Mouse (Mus musculus) heart, embryonic 16.5 days (tissue): Measurements from ENCODE around the gene Nudt21. TPM values are rescaled to one million over a fixed set of nuclear protein-coding genes. Genes with fewer than 3 reads are reported as not detected.

Experiments
- ATAC-seq: fragments of 200-750 bp; cut with Nextera tagmentation; replicated peaks from 2 replicates; pipeline ENCODE4 v1.8.0; 2017; ENCODE audit warnings: moderate number of reproducible peaks; ENCODE audit not compliant: insufficient read depth, low FRiP score; ENCODE audit errors: extremely low read depth
- H3K27ac ChIP-seq: fragments of 300-500 bp; sonication (generic); 2 replicates; pipeline ENCODE4 v1.5.1; 2014; ENCODE audit warnings: mild to moderate bottlenecking, low read length, control low read depth, moderate library complexity
- H3K27me3 ChIP-seq: fragments of 300-500 bp; sonication (generic); 2 replicates; pipeline ENCODE4 v1.6.1; 2014; ENCODE audit warnings: low read length, mixed read lengths; ENCODE audit not compliant: control insufficient read depth, insufficient read depth
- H3K36me3 ChIP-seq: fragments of 300-500 bp; sonication (generic); 2 replicates; pipeline ENCODE4 v1.6.1; 2014; ENCODE audit not compliant: control insufficient read depth, insufficient read depth
- H3K4me1 ChIP-seq: fragments of 300-500 bp; sonication (generic); 2 replicates; pipeline ENCODE4 v1.6.1; 2014; ENCODE audit warnings: low read length, mixed read lengths; ENCODE audit not compliant: control insufficient read depth, insufficient read depth
- H3K4me2 ChIP-seq: fragments of 300-500 bp; sonication (generic); 2 replicates; pipeline ENCODE4 v1.6.1; 2014; ENCODE audit warnings: low read depth, mild to moderate bottlenecking, control low read depth, low read length
- H3K4me3 ChIP-seq: fragments of 300-500 bp; sonication (generic); 2 replicates; pipeline ENCODE4 v1.5.1; 2014; ENCODE audit warnings: mild to moderate bottlenecking, control low read depth, low read length
- H3K9ac ChIP-seq: fragments of 300-500 bp; sonication (generic); 2 replicates; pipeline ENCODE4 v1.6.1; 2014; ENCODE audit warnings: low read length, control low read depth
- H3K9me3 ChIP-seq: fragments of 300-500 bp; sonication (generic); replicated peaks from 2 replicates; pipeline ENCODE4 v1.6.1; 2016; ENCODE audit warnings: low read length; ENCODE audit not compliant: control insufficient read depth
- WGBS: fragments of 180-500 bp; shearing (Covaris S2); extraction: QIAGEN DNeasy Blood & Tissue Kit; methylation state at CpG from one replicate; pipeline ENCODE4 v1.1.7; 2014; 5-methylcytosine and 5-hydroxymethylcytosine counted together
- polyA plus RNA-seq: library from polyadenylated mRNA; unstranded; fragments of >200 nt; fragmentation: Nextera tagmentation; extraction: Ambion mirVana; gene quantifications from 2 replicates; pipeline ENCODE4 v1.2.1, GENCODE M21; 2015

Nudt21 gene
- polyA plus RNA-seq = 64.5 and 76.9 TPM in 2 replicates

DNA sequence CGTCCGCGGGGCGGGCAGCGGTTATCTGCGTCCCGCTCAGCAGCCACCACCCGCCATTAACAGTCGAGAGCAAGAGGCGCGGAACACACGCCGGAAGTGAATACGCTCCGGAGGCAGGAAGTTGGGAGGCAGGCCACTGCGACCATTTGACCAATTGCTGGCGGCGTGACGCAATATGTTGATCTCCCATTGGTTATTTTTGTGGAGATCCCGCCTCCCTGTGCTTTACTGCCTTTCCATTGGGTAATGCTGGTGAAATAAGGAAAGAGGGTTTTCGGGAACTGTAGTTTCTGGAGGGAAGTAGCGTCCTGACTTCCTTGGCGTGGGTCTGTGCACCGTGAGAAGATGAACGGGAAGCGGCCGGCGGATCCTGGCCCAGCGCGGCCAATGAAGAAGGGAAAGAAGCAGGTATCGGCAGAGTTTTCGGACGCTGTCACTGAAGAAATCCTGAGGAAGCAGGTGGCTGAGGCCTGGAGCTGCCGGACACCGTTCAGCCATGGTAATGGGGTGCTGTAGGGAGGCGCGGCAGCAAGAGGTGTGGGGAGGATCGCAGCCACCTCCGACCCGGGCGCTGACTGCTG is at the start of gene Nudt21, which contains the start of gene Ogfod1:
Nudt21 (minus strand) TSS at position 88 of the 581 bp plus-strand sequence.
Ogfod1 (plus strand) TSS at position 255 of the 581 bp plus-strand sequence.
- ATAC-seq = peak; percentile 99
- Histone ChIP-seq H3K9ac (peak within 1 kb of the TSS; percentile 85), H3K27ac (peak within 1 kb of the TSS; percentile 84), H3K4me3 (peak within 1 kb of the TSS; percentile 96), H3K27me3 (no peaks in the 10 kb centered on the region), H3K4me1 (peaks cover 22% of the 10 kb centered on the region), H3K4me2 (peak within 1 kb of the TSS; percentile 92), H3K9me3 (no peaks in the 10 kb centered on the region), H3K36me3 (no peaks in the 10 kb centered on the region; the same call in 1 of the 2 replicates)
- WGBS = under 1% methylated on average over 37 of the region's 41 CpGs

DNA sequence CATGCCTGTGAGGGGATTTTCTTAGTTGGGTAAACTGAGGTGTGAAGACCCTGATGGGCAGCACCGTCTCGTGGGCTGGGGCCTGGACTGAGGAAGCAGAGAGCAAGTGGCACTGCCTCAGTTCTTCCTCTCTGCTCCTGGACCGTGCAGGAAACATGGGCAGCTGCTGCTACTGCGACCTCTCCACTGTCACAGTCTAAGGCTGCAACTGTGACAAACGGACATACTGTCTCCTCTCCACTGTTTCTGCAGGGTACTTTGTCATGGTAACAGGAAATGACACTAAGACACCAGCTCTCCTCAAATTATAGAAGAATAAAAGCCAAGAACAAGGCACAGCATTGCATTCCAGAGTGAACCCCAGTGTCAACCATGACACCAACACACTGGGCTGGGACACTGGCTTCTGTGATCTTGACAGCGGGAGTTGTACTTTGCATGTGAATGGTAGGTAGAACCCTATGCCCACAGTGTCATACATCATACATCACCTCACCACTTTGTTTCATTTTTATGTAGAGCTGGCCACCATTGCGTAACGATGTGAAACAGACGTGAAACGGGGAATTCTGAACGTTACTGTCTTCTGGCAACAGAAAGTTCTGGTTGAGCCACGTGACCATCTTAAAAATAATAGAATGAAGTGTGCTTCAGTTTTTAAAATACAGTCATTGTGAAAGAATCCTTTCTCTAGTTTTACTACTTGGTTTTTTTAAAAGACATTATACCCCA is 39.8 kb upstream of the Nudt21 start:
- Histone ChIP-seq H3K4me1 (no peaks in the 10 kb centered on the region), H3K4me3 (no peak overlapping the region), H3K4me2 (no peak overlapping the region), H3K9me3 (no peaks in the 10 kb centered on the region), H3K36me3 (no peaks in the 10 kb centered on the region), H3K27ac (no peak overlapping the region), H3K27me3 (no peaks in the 10 kb centered on the region), H3K9ac (no peak overlapping the region)
- 87% methylated on average over 12 of the region's 12 CpGs for WGBS
- no peak for ATAC-seq

DNA sequence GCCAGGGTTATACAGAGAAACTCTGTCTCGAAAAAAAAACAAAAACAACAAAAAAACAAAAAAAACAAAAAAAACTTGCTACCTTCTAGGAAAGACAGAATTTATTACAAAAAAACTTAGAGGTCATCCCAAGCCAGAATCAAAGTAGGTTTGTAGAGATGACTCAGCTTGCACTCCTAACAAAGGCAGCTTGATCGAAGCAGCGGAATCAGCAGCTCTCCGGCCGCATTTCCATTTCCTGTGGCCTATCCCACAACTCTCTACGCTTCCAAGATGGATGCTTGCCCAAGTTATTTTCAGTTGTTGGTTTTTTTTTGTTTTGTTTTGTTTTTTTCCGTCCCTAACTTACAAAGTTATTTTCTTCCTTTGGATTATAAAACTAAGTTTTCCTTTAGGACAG is 32.0 kb upstream of the Nudt21 start:
- H3K36me3 ChIP-seq = peaks cover 15% of the 10 kb centered on the region
- ATAC-seq = no peak
- no peaks in the 10 kb centered on the region for H3K9me3 ChIP-seq
- no peak overlapping the region for H3K4me2 ChIP-seq
- H3K4me3 ChIP-seq = no peak overlapping the region
- no peak overlapping the region for H3K9ac ChIP-seq
- H3K4me1 ChIP-seq = no peaks in the 10 kb centered on the region
- 86% methylated on average over 7 of the region's 7 CpGs for WGBS
- H3K27ac ChIP-seq = no peak overlapping the region
- H3K27me3 ChIP-seq = no peaks in the 10 kb centered on the region

DNA sequence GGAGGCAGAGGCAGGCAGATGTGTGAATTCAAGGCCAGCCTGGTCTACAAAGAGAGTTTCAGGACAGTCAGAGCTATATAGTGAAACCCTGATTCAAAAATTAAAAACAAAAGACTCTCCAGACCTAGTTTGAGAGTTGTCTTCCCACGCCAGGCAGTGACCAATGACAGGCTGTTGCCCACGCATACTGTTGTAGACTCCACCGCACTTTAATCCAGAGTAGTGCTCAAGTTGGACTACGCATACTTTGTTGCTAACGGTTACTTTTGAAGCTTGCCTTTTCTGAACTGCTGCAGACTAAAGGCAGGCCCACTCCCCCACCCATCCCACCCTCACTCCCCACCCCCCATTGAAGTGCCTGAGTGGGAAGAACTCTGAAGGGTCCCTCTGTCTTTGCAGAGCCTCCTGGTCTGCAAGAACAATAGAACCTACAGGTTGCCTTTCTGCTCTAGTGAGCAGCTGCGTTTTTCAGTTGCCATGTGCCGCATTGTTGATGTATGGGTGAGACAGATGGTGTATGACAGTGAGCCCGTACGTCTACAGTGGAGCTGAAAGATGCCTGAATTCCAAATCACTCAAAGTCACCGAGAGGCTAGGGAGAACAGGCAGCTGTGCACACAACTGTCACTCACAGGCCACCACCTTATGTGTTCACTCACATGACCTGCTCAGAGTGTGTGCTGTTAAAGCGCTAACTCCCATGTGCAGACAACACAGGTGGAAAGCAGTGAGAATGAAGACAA is 29.5 kb upstream of the Nudt21 start:
- H3K27me3 ChIP-seq = no peaks in the 10 kb centered on the region
- no peak overlapping the region for H3K27ac ChIP-seq
- H3K9ac ChIP-seq = no peak overlapping the region
- H3K36me3 ChIP-seq = peaks cover 17% of the 10 kb centered on the region
- no peak for ATAC-seq
- H3K4me1 ChIP-seq = no peaks in the 10 kb centered on the region
- no peak overlapping the region for H3K4me3 ChIP-seq
- no peaks in the 10 kb centered on the region for H3K9me3 ChIP-seq
- 77% methylated on average over 11 of the region's 11 CpGs for WGBS
- no peak overlapping the region for H3K4me2 ChIP-seq

DNA sequence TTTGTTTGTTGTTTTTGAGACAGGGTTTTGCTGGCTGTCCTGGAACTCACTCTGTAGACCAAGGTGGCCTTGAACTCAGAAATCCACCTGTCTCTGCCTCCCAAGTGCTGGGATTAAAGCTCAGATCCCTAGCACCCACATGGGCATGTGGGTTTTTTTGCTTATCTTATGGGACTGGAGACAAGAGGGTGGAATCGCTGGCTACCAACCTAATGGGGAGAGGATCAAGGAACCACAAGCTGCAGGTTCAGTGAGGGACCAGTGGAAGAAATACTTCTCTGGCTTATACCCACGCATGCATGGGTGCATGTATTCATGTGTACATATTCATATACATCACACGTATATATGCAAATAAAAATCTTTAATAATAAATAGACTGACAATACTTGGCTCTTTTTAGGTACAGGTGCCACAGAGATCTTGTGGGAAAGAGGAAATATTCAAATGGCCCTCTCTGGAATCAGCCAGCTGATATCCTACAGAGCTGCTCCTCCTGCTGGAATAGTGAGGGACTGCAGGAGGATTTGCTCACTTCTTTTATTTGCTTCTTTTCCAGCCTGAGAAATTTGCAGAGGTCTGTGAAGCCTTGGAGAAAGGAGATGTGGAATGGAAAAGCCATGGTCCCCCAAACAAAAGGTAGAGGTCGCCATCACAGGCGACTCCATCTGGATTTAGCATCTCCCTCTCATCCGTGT is 20.5 kb upstream of the Nudt21 start:
- Histone ChIP-seq H3K36me3 (peaks cover 19% of the 10 kb centered on the region), H3K4me1 (no peaks in the 10 kb centered on the region), H3K27ac (no peak overlapping the region), H3K4me2 (no peak overlapping the region), H3K4me3 (no peak overlapping the region), H3K27me3 (no peaks in the 10 kb centered on the region), H3K9me3 (no peaks in the 10 kb centered on the region), H3K9ac (no peak overlapping the region)
- WGBS = 53% methylated on average over 6 of the region's 6 CpGs
- ATAC-seq = no peak

DNA sequence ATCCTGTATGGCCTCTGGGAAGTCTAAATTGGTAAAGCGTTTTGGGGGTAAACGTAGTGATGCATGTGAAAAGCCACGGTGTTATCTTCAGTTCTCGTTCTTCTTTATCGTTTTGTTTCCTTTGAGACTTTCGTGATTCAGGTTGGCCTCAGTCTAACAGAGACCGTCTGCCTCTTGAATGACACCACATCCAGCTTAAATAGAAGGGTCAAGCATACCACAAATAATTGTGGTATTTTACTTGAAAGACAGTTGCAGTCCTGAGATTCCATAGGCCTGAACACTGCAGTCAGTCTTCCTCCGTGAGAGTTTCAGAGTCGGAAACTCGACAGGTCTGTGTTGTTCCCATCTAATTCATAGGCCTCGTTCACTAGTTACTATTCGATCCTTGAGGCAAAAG is 15.9 kb upstream of the Nudt21 start:
- Histone ChIP-seq H3K4me1 (no peaks in the 10 kb centered on the region), H3K4me3 (no peak overlapping the region), H3K9me3 (no peaks in the 10 kb centered on the region), H3K4me2 (no peak overlapping the region), H3K27ac (no peak overlapping the region), H3K36me3 (peaks cover 16% of the 10 kb centered on the region; the same call in 1 of the 2 replicates), H3K9ac (no peak overlapping the region), H3K27me3 (no peaks in the 10 kb centered on the region)
- 70% methylated on average over 12 of the region's 12 CpGs for WGBS
- no peak for ATAC-seq

DNA sequence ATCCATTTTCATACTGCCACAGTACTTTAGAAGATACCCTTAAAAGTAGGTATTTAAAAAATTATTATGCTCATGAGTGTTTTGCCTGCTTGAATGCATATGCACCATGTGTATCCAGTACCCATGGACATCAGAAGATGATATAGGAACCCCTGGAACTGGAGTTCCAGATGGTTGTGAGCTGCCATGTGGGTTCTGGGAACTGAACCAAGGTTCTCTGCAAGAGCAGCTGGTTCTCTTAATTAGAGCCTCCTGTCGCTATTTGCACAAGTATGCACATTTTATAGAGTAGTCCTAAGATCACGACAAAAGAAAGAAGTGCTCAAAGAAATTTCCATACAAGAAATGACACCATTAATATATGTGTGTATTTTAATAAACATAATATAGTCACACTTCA is 11.0 kb upstream of the Nudt21 start:
- no peak overlapping the region for H3K4me3 ChIP-seq
- no peaks in the 10 kb centered on the region for H3K27me3 ChIP-seq
- no peak overlapping the region for H3K27ac ChIP-seq
- H3K9ac ChIP-seq = no peak overlapping the region
- H3K4me2 ChIP-seq = no peak overlapping the region
- WGBS = 86% methylated on average over 2 of the region's 2 CpGs
- ATAC-seq = no peak
- H3K36me3 ChIP-seq = peaks cover 4% of the 10 kb centered on the region; the same call in 1 of the 2 replicates
- H3K4me1 ChIP-seq = no peaks in the 10 kb centered on the region
- no peaks in the 10 kb centered on the region for H3K9me3 ChIP-seq

DNA sequence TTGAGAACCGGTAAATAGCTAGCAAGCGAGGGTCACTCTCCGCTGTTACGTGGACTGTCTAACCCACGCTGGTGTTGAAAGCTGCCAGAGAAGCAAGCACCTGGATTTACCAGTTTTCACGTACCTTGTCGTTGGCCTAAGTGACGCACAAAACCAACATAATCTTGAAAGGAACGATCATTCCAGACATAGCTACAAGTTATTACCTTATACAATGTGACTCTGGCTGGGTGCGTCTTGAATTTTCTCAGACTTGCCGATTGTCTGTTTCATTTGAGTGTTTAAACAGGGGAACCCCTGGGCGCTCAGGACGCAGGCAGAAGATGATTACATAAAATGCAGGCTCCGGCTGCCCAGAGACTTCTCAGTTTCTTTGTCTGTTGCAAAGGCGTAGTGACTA is 975 bp upstream of the Nudt21 start:
- H3K27ac ChIP-seq = no peak overlapping the region
- 8% methylated on average over 15 of the region's 15 CpGs for WGBS

More for the DNA sequence above, 975 bp upstream of the Nudt21 start:
- Histone ChIP-seq H3K4me3 (peak overlapping the region; percentile 96), H3K9ac (peak overlapping the region; percentile 85), H3K9me3 (no peaks in the 10 kb centered on the region), H3K4me1 (peaks cover 19% of the 10 kb centered on the region), H3K4me2 (peak overlapping the region; percentile 60), H3K27me3 (no peaks in the 10 kb centered on the region), H3K36me3 (no peaks in the 10 kb centered on the region; the same call in 1 of the 2 replicates)
- ATAC-seq = no peak
